Mouse (Mus musculus): ENCODE results near the gene Gm136.

GRCm38 (mm10) chr4:34707248-34707647 is 48.8 kb downstream of the Gm136 start:
- TF ChIP-seq GATA1 (IDR thresholded peaks at IDR 0.05; ENCODE audit: borderline replicate concordance, low read length) (no peak), FLI1 (IDR thresholded peaks at IDR 0.05; ENCODE audit: low read length) (no peak)

Measured in megakaryocyte, embryonic 14.5 days (primary cell).